In the genomic region with DNA sequence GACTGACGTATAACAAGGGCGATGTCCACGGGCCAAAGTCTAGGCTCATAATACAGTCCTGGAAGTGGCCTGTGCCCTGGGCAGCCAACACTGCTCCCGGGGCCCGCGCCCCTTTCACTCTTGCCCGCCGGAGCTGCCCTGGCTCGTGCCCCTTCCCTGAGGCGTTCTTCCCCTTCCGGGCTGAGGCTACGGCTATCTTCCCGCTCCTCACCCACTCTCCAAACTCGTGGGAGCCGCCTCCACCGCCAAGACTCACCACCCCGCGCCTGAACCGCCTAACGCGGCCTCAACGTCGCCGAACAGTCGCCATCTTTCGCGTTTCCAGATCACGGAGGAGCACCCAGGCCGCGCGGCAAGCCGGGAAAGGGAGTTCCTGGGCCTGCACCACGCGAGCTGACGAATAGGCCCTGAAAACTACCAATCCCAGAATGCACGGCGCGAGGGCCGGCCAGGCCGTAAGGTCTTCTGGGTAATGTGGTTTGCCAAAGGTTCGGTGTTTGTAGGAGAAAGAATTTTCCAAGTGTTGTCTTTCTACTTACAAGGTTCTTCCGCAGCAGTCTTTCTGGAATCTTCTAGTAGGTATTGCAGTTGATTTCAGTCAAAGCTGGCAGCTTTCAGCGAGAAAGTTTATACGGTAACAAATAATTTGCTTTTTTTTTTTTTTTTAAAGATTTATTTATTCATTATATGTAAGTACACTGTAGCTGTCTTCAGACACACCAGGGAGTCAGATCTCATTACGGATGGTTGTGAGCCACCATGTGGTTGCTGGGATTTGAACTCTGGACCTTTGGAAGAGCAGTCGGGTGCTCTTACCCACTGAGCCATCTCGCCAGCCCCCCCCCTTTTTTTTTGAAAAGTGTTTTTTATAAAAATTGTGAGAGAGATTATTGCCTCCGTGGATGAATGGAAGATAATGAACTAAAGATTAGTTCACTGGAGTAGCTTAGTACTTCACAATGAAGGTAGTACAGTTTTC, we compare ENCODE assay signal across 8 mouse cellular contexts. TPM values are rescaled to one million over a fixed set of nuclear protein-coding genes. Genes with fewer than 3 reads are reported as not detected.
DNase-seq lines count a peak whose midpoint lies in the region; ATAC-seq and TF ChIP-seq lines count a peak whose summit lies in the region.

A gene (minus strand): TSS at position 328 of the 979 bp plus-strand sequence.

- peak within 1 kb of the TSS; percentile 85 for H3K4me2 ChIP-seq in forebrain, embryonic 12.5 days
- H3K4me2 ChIP-seq in heart, postnatal 0 days (ENCODE audit: low read depth, low read length) = peak within 1 kb of the TSS; percentile 74
- H3K4me2 ChIP-seq in liver, embryonic 16.5 days (ENCODE audit: low read depth, low read length) = peak within 1 kb of the TSS; percentile 80
- H3K4me2 ChIP-seq in neural tube, embryonic 13.5 days = peak within 1 kb of the TSS; percentile 78

- peaks cover 30% of the 10 kb centered on the region for H3K4me1 ChIP-seq in E14TG2a.4 (replicated peaks; ENCODE audit: low read depth, low read length)
- H3K4me1 ChIP-seq in forebrain, embryonic 12.5 days = peaks cover 12% of the 10 kb centered on the region
- H3K4me1 ChIP-seq in heart, postnatal 0 days (ENCODE audit: control insufficient read depth, insufficient read depth) = no peaks in the 10 kb centered on the region
- H3K4me1 ChIP-seq in liver, embryonic 16.5 days (ENCODE audit: control insufficient read depth, low read depth, low read length) = peaks cover 6% of the 10 kb centered on the region
- H3K4me1 ChIP-seq in neural tube, embryonic 13.5 days (replicated peaks) = peaks cover 15% of the 10 kb centered on the region
- peaks cover 5% of the 10 kb centered on the region; the same call in 1 of the 2 replicates for H3K4me1 ChIP-seq in testis, adult 2 months (ENCODE audit: control insufficient read depth, insufficient read depth, low read length)

- peaks cover 33% of the 10 kb centered on the region for H3K36me3 ChIP-seq in E14TG2a.4 (ENCODE audit: insufficient read depth, low read length)
- H3K36me3 ChIP-seq in forebrain, embryonic 12.5 days (replicated peaks) = peaks cover 21% of the 10 kb centered on the region
- H3K36me3 ChIP-seq in heart, postnatal 0 days (replicated peaks; ENCODE audit: control insufficient read depth, insufficient read depth, low read length) = peaks cover 13% of the 10 kb centered on the region
- H3K36me3 ChIP-seq in liver, embryonic 16.5 days (ENCODE audit: control insufficient read depth, insufficient read depth) = peaks cover 15% of the 10 kb centered on the region
- peaks cover 17% of the 10 kb centered on the region for H3K36me3 ChIP-seq in neural tube, embryonic 13.5 days
- no peaks in the 10 kb centered on the region for H3K36me3 ChIP-seq in testis, adult 2 months (ENCODE audit: control insufficient read depth, insufficient read depth, low read length)

- H3K27ac ChIP-seq in forebrain, embryonic 12.5 days = peak within 1 kb of the TSS; percentile 85
- H3K27ac ChIP-seq in heart, postnatal 0 days (ENCODE audit: low read depth) = peak within 1 kb of the TSS; percentile 91
- H3K27ac ChIP-seq in liver, embryonic 16.5 days (ENCODE audit: low read length) = peak within 1 kb of the TSS; percentile 87
- peak within 1 kb of the TSS; percentile 91 for H3K27ac ChIP-seq in neural tube, embryonic 13.5 days (replicated peaks)
- H3K27ac ChIP-seq in testis, adult 2 months (ENCODE audit: control insufficient read depth, insufficient read depth, low read depth, low read length) = peak within 1 kb of the TSS; percentile 97

- peak; percentile 94 for ATAC-seq in forebrain, embryonic 12.5 days (ENCODE audit: low FRiP score)
- peak; percentile 96 for ATAC-seq in heart, postnatal 0 days (ENCODE audit: insufficient read depth, low read depth)
- peak; percentile 98 for ATAC-seq in liver, embryonic 16.5 days (ENCODE audit: low read depth)
- peak; percentile 95 for ATAC-seq in neural tube, embryonic 13.5 days (ENCODE audit: low read depth)

- no peaks in the 10 kb centered on the region for H3K27me3 ChIP-seq in E14TG2a.4 (ENCODE audit: insufficient read depth, low read length)
- no peaks in the 10 kb centered on the region for H3K27me3 ChIP-seq in forebrain, embryonic 12.5 days
- H3K27me3 ChIP-seq in heart, postnatal 0 days (ENCODE audit: control insufficient read depth, insufficient read depth, low read length) = no peaks in the 10 kb centered on the region
- H3K27me3 ChIP-seq in liver, embryonic 16.5 days (ENCODE audit: control insufficient read depth, insufficient read depth, low read depth, low read length) = no peaks in the 10 kb centered on the region
- H3K27me3 ChIP-seq in neural tube, embryonic 13.5 days = no peaks in the 10 kb centered on the region
- H3K27me3 ChIP-seq in testis, adult 2 months (ENCODE audit: control insufficient read depth, insufficient read depth, low read length) = no peaks in the 10 kb centered on the region

- peak; percentile 96 for TF ChIP-seq POLR2A in testis, adult 2 months (IDR thresholded peaks at IDR 0.05; ENCODE audit: control insufficient read depth, low read depth, low read length)

- no peaks in the 10 kb centered on the region for H3K9me3 ChIP-seq in E14TG2a.4 (ENCODE audit: low read length)
- no peaks in the 10 kb centered on the region for H3K9me3 ChIP-seq in forebrain, embryonic 12.5 days
- no peaks in the 10 kb centered on the region for H3K9me3 ChIP-seq in heart, postnatal 0 days (replicated peaks; ENCODE audit: control insufficient read depth, low read length)
- H3K9me3 ChIP-seq in liver, embryonic 16.5 days (replicated peaks; ENCODE audit: control insufficient read depth, low read length) = no peaks in the 10 kb centered on the region
- no peaks in the 10 kb centered on the region for H3K9me3 ChIP-seq in neural tube, embryonic 13.5 days

- 4% methylated on average over 48 of the region's 48 CpGs for WGBS in forebrain, embryonic 12.5 days
- 3% methylated on average over 47 of the region's 48 CpGs for WGBS in heart, postnatal 0 days
- 2% methylated on average over 47 of the region's 48 CpGs for WGBS in liver, embryonic 16.5 days (ENCODE audit: insufficient replicate concordance)
- WGBS in neural tube, embryonic 13.5 days = 4% methylated on average over 48 of the region's 48 CpGs

- no peak for TF ChIP-seq CTCF in E14TG2a.4 (conservative IDR thresholded peaks at IDR 0.05; ENCODE audit: low read length)
- no peak for TF ChIP-seq CTCF in heart, postnatal 0 days (IDR thresholded peaks at IDR 0.05; ENCODE audit: low read depth)
- TF ChIP-seq CTCF in testis, adult 2 months (IDR thresholded peaks at IDR 0.05; ENCODE audit: control insufficient read depth, insufficient read depth, insufficient replicate concordance, low read depth, low read length) = no peak

- peak within 1 kb of the TSS; percentile 97 for H3K4me3 ChIP-seq in E14TG2a.4 (replicated peaks; ENCODE audit: low read length)
- H3K4me3 ChIP-seq in forebrain, embryonic 12.5 days (replicated peaks) = peak within 1 kb of the TSS; percentile 92
- H3K4me3 ChIP-seq in heart, postnatal 0 days (ENCODE audit: low read depth, low read length) = peak within 1 kb of the TSS; percentile 84
- H3K4me3 ChIP-seq in liver, embryonic 16.5 days (ENCODE audit: low read depth, low read length) = peak within 1 kb of the TSS; percentile 81
- H3K4me3 ChIP-seq in neural tube, embryonic 13.5 days = peak within 1 kb of the TSS; percentile 81
- peak within 1 kb of the TSS; percentile 97 for H3K4me3 ChIP-seq in testis, adult 2 months (ENCODE audit: control insufficient read depth, low read depth, low read length)

- peak; percentile 51; the same call in 1 of the 2 replicates for TF ChIP-seq EP300 in heart, postnatal 0 days (IDR thresholded peaks at IDR 0.05; ENCODE audit: low read depth)

- H3K9ac ChIP-seq in forebrain, embryonic 12.5 days = peak within 1 kb of the TSS; percentile 87
- peak within 1 kb of the TSS; percentile 85 for H3K9ac ChIP-seq in heart, postnatal 0 days (replicated peaks; ENCODE audit: low read depth, low read length)
- H3K9ac ChIP-seq in liver, embryonic 16.5 days (ENCODE audit: low read depth, low read length) = peak within 1 kb of the TSS; percentile 87
- peak within 1 kb of the TSS; percentile 88 for H3K9ac ChIP-seq in neural tube, embryonic 13.5 days

- peak; percentile 94 for DNase-seq in c-Kit-positive CD71-positive TER-119-positive erythroid progenitor cells, embryonic 14.5 days (ENCODE audit: low spot score)
- peak; percentile 94 for DNase-seq in heart, postnatal 0 days (ENCODE audit: low spot score)
- DNase-seq in kidney, postnatal 4 days = peak; percentile 96 to 97

RNA-seq across cellular contexts. Expression of the gene that starts here (rescaled TPM):
- 23.9 and 24.1 TPM in 2 replicates for polyA plus RNA-seq in forebrain, embryonic 12.5 days (2016; fragmentation: Nextera tagmentation; extraction: Ambion mirVana)
- 25.1 and 32.7 TPM in 2 replicates for total RNA-seq in heart, postnatal 0 days (2014; rRNA removed; ENCODE audit: low replicate concordance)
- 11.8 and 12.9 TPM in 2 replicates for polyA plus RNA-seq in heart, postnatal 0 days (2015; fragmentation: Nextera tagmentation; extraction: Ambion mirVana)
- 9.0 and 10.0 TPM in 2 replicates for polyA plus RNA-seq in liver, embryonic 16.5 days (2015; fragmentation: Nextera tagmentation; extraction: Ambion mirVana)
- polyA plus RNA-seq in neural tube, embryonic 13.5 days (2015; fragmentation: Nextera tagmentation; extraction: Ambion mirVana) = 20.5 and 21.7 TPM in 2 replicates
- polyA plus RNA-seq in testis, adult 2 months (2012; rRNA removed) = 15.1 and 16.9 TPM in 2 replicates

Comparison
In these comparisons a context has a peak if more than half of its experiments do, and no peak if none do; other contexts are left out.
1. Peak in every context shown above with its lines: DNase-seq, ATAC-seq, H3K4me3 ChIP-seq and H3K27ac ChIP-seq.